Mouse (Mus musculus) left cerebral cortex, postnatal 10 days (tissue): ENCODE measurements around the gene Gm17542. TPM values are rescaled to one million over a fixed set of nuclear protein-coding genes. Genes with fewer than 3 reads are reported as not detected.
"Not testable (repeated sequence)": the region's sequence is repeated elsewhere in the genome, so short reads cannot be mapped to it uniquely, and the experiment has no call there.

ENCODE experiments used
- DNase-seq, 2 experiments: peaks; one replicate each; pipeline ENCODE4 v3.0.0; 2021 to 2022; ENCODE audit warnings: low spot score in 2 of 2, mixed read lengths in 1 of 2; ENCODE audit errors: extremely low spot score in 1 of 2
- intact Hi-C: fragments of 180-260 bp; cut with DNase I; formaldehyde crosslinking; loops from one replicate; pipeline ENCODE4 v1.15.1; 2025
- total RNA-seq, 2 experiments: library from RNA; stranded (reverse); gene quantifications; 2 replicates each; pipeline ENCODE4 v1.2.3; 2021

Gene Gm17542
- not detected for total RNA-seq

DNA sequence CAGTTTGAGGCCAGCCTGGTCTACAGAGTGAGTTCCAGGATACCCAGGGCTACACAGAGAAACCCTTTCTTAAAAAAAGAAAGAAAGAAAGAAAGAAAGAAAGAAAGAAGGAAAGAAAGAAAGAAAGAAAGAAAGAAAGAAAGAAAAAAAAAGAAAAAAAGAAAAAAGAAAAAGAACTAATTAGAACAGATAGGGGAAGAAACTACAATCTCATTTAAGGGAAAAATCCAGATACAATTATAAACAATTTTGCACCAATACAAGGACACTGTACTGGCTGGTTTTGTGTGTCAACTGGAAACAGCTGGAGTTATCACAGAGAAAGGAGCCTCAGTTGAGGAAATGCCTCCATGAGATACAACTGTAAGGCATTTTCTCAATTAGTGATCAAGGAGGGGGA, at the start of gene Gm17542:
Gm17542 (minus strand) TSS at position 101 of the 400 bp plus-strand sequence.
- intact Hi-C loops = not testable (repeated sequence)

DNA sequence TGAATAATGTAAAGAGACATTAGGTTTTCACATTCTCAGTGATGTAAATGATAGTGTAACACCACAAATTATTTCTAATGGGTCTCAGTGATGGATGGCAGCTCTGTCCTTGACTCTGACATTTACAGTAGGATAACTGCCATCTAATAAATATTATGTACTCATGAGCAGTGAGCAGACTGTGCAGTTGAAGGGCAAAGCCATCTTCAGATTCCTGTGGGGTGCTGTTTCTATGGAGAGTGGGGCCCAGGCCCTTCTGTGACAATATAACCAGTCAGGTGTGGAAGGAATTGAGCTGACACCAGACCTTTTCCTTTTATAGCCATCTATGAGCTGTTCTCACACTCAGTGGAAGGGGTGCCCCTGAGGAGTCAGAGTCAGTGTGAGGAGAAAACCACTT, 21.8 kb upstream of the Gm17542 start:
- intact Hi-C loops = no loop called here
- DNase-seq = no peak

More for the DNA sequence above, at the start of gene Gm17542:
- not testable (repeated sequence) for DNase-seq

DNA sequence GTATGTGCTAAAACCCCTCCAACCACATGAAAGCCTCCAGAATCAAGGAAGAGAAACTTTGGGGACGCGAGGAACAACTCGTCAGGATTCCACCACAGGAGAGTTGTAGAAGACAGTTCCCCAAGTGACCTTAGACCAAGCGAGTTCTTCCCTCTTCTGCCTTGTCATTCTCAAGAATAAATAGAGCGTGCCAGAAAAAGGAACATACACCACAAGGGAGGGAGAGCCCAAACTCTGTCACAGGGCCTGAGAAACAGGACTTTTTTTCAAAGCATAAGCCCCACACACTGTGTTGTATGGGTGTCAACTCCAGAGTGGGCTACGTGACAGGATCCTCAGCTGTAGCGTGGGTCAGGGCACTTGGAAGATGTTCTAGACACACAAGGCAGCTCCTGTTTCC, 20.1 kb upstream of the Gm17542 start:
- intact Hi-C loops = no loop called here
- no peak for DNase-seq

DNA sequence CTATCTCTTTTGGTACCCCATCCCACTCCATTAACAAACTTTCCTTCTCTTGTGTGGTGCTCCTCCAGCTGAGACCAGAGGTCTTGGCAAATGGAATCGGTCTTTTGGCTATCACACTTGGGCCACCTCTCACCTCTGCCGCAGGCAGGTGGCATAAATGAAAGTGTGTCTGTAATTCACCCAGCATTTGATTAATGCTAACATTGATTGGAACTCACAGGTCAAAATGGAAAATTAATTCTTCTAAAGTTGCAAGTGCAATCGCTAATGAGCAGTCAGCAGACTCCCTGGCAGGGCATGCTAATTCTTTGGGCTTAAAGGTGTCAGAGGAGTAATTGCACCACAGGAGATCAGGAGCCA, 3.2 kb downstream of the Gm17542 start:
- no peak for DNase-seq
- intact Hi-C loops = no loop called here

DNA sequence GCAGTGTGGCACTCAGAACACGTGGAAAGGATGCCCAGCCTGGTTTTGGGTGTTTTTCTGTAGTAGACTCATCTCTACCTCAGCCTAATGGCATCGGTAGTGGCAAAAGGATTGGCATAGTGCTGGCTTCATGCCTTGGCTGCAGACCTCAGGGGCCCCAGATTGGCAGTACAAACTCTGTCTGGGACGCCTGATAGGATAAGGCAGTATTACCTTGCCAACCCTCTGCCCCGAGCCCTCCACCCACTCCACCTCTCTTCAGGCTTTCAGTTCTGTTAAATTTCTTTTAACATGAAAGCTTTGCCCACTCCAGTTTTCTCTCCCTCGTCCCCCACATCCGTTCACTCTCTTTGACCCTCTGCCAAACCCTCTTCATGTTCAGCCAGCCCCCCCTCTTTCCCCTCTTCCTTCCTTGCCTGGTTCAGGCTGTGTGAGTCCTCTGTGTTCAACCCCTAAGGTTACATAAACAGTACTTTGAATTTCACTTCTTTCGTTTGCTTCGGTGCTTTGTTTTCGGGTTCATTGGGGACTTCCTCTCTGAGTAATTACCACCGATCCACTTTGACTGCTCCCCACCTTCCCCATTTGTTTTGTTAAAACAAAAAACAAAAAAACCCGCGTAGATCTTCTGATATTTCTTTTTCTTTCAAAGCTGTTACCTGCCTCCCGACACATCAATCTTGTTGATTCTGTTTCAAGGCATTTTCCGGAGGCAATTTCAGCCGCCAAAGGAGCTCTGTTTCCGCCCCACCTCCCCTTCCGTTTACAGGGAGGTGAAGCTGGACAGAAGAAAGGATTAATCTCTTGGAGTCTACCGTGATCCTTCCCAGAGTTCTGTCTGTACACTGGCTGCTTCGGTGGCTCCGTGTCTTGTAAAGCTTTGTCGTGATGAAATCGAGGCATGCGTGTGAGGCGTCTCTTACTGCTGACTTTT, 3.9 kb downstream of the Gm17542 start:
- no peak for DNase-seq

DNA sequence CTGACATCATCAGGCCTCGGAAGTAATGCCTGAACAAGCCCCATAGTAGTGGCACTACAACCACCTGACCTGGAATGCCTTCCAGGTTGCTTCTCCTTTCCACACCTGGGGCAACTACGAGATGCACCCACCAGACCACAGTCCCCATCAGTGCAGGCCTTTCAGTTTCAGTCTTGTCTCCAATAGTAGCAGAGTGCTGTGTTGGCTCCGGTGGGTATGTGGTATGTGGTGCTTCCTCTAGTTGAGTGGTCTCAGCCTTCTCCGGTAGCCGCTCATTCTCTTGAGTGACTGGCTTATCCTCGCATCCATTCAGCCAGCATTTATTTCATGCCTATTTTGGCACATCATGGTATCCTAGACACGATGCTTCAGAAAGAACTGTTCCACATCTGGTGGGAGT, 4.8 kb downstream of the Gm17542 start:
- DNase-seq = no peak
- intact Hi-C loops = no loop called here

More for the DNA sequence above, 3.9 kb downstream of the Gm17542 start:
- intact Hi-C loops = no loop called here

DNA sequence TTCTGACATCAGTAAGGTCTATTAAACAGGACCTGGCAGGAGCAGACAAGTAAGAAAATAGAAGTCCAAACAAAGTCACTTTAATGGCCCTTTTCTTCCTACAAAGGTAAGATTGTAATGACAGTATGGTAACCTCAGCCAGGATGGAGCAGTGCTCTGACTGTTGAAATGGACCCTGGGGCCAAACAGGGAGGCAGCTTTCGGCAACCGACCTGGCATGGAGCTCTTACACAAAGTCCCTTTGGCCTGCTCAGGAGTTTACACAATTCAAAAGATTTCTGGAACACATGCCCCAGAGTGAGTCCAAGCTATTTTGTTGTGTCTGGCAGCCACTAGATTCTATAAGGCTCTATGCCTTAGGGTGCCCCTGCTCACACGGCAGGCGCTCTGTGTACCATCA, 9.0 kb downstream of the Gm17542 start:
- intact Hi-C loops = no loop called here
- no peak for DNase-seq

DNA sequence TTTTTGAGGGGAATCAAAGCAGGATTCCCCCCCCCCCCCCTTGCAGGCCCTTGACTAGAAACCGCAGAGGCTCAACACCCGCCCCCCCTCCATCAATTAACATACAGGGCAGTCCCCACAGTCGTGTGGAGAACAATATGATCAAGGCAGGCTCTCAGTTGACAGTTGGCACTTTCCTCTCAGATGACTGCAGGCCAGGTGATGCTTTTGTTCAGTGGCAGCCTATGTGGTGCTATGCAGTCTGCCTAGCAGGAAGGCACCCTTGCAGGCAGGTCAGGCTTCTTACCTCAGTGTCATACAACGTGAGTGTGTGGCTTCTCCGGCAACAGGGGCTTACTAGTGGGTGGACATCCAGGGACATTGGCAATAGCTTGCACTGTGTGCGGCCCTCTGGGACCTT, 17.4 kb downstream of the Gm17542 start:
- DNase-seq = no peak
- intact Hi-C loops = no loop called here

DNA sequence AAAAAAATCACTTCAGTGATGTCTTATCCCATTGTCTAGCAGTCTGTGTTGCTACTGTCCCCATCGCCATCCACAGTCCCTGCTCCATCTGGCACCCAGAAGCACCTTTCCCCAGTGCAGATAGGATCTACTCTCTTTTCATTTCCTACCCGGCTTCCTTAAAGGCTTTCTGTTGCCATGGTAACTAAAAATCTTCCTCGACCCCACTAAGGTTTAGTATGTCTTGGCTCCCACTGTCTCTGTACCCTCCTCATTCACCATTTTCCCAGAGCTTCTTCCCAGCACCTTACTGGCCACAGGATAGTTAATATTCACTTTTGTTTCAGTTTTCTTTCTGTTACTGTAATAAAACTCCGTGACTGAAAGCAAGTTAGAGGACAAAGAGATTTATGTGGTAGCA, 17.9 kb downstream of the Gm17542 start:
- intact Hi-C loops = no loop called here
- no peak for DNase-seq

DNA sequence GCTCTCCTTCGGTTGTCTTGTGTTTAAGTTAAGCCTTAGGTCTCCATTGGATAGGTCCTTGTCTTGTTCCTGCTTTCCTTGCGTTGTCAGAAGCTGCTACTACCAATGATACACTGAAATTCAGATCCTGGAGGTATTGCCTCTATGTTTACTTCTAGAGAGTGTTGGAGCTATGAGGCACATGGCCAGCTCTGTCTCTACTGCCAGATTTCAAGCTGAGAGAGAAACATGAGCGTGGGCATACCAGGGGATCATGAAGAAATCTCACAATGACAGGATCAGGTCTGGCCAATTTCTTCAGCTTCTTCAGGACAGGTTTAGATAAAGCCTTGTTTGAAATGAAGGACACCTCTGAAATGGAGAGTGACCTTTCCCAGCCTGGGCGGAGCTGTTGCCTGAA, 19.1 kb downstream of the Gm17542 start:
- no peak for DNase-seq
- intact Hi-C loops = no loop called here

DNA sequence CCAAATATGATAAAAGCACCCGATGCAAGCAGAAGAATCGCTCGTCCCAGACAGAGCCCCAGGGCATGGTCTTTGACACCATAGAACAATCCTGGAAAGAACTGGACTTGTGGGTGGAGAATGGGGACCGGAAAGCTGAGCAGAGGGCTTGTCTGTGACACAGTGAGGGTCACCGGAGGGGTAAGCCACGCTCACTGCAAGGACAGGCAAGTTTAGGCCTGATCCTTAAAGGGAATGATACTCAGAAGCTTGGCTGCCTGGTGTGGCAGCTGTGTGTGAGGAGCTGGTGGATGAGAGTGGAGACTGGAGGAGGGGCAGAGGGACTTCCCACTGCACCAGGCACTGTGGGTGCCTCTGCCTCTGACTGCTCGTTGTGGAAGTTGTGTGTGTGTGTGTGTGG, 27.0 kb downstream of the Gm17542 start:
- DNase-seq = no peak
- intact Hi-C loops = no loop called here

DNA sequence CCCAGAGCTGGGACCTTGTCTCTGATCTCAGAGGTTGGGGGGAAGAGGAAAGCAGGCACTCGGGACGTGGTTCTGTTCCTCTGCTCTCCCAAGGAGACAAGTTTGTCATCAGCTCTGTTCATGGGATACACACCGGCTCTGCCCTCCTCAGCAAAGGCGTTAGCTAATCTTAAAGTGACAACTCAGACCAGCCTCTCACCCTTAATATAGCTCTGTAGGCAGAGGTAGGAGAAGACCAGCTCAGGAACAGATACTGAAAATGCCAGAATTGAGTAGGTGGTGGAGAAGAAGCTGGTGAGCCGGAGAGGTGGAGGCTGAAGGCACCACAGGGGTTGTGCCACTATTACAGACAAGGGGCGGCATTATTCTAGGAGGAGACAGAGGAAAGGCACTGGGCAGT, 38.7 kb downstream of the Gm17542 start:
- no peak for DNase-seq
- intact Hi-C loops = loop anchor here (10.0 kb wide), 1 partner anchor 114 kb away; no protein-coding TSS in a partner anchor

DNA sequence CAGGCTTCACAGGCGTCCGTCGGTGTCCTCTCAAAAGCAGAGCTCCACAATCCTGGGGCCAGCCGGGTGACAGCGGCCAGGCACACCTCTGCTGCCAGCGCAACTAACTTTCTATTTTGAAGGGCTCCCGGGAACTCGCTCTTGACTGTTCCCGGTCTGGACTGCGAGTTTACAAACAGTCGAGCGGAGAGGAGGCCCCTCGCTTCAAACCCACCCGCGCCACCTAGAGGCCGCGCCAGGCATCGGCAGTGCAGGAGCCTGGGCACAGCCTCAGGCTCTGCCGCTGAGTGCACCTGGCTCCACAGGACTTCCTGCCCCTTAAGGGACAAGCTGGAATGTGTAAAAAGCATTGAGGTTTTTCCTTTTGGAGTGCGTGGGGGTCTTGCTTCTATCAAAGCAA, 42.5 kb downstream of the Gm17542 start, which contains the start of gene Edar:
Edar (minus strand) TSS at position 122 of the 400 bp plus-strand sequence.
- DNase-seq = peak; percentile 45 to 88
- intact Hi-C loops = loop anchor here (10.0 kb wide), 1 partner anchor 111 kb away; no protein-coding TSS in a partner anchor

DNA sequence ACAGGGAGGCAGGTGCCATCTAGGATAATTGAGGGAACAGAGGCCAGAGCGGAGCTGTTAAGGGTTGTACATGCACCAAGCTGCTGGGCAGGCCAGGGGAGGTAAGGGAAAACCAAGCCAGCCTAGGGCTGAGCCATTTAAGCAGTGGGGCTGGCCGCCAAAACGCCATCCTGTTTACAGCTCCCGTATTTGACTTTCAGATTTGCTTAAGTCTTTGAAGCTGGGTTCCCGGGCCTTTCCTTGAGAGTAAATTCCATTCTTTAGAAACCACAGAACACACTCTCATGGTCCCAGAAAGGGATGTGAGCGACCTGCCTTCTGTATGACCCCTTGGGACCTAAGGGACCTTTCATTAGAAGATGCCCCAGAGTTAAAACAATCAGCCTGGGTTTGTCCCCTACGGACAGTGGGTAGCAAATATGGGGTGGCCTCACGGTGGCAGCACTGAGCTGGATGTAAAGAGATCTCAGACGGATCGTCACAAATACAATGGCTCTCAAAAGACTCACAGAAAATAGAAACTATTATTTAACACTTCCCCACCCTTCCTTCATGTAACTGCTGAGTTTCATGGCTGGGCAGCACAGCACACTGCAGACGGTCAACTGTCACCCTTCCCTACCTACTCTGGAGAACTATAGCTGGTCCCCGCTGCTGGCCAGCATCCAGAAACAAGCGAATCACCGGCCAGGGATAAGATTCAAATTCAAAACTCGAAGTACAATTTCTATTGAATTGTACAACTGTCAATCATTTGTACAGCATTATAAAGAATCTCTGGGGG, 44.5 kb downstream of the Gm17542 start:
- peak; percentile 56 to 87 for DNase-seq
- intact Hi-C loops = loop anchor here (5.0 to 10.0 kb wide), 2 partner anchors 46 to 109 kb away; no protein-coding TSS in a partner anchor

DNA sequence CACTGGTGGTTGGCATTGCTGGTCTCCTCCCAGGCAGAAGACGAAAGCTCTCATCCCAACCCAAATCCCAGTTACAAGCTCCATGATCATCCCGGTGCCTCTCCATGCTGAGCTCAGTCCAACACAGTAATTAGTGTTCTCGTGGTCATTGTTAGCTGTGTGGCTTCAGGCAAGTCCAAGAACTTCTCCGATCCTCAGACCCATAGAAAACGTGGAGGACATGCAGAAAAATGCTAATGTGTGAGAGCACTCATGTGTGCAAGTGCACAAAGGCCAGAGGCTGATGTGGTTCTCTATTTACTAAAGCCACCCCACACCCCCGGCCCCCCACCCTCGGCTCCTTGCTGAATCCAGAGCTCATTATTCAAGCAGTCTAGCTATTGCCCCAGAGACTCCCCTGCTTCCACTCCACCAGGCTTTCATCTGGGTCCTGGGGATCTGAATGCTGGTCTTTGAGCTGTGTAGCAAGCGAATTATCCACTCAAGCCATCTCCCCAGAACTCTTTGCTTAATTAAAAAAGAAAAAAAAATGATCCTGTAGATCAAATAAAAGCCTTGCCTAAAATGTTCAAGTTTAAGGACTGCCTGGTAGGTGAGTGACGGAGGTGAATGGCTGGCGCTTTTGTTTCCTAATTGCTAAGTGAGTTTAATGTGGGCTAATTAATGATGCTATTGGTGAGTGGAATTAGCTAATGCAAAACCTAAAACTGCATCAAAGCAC, 45.3 kb downstream of the Gm17542 start:
- intact Hi-C loops = loop anchor here (5.0 to 10.0 kb wide), 2 partner anchors 45 to 108 kb away; no protein-coding TSS in a partner anchor
- no peak for DNase-seq

DNA sequence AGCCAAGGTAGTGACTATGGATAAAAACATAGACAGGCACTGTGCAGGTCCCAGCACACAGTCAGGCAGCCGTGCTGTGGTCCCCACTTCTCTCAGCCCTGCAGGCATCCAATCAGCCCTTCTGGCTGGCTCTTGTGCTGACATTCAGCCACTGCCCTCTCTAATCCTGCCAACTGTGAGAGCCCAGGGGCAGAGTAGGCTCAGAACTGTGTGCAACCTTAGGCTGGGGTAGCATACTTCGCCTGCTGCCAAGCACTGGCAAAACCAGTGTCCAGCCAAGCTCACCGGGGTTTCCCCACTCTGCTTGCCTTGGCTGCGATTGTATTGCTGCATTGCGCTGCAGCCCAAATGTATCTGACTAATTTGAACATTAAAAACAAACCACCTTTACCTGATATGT, 54.1 kb downstream of the Gm17542 start:
- intact Hi-C loops = no loop called here
- DNase-seq = no peak
